Mouse (Mus musculus) embryo, embryonic 10 days (tissue): ENCODE measurements around the gene Txndc2.

ENCODE experiments used
- DNase-seq: peaks from one replicate; pipeline ENCODE4 v3.0.0-alpha.2; 2015; ENCODE audit warnings: low spot score

The Txndc2 gene

DNA sequence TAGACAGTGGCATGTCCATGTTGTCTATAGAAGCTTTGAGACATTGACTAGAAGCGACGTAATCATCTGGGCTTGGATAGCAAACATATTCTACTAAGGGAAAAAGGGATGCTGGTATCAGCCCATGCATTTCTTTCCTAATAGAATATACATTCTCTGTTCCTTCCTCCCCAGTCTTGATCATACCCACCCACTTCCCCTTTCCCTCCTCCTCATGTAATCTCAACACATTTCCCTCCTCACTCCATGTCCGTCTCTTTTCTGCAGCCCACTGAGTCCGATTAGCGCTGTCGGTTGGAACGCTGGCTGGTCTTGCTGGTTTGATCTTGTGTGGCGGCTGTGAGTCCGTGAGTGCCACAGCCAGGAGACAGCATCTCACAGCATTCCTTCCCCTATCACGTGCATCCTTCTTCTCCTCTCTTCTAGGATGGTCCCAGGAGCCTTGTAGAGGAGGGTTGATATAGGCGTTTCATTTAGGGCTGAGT lies at the start of gene Txndc2:
TSS of gene Txndc2 (minus strand) at position 435 of the 485 bp plus-strand sequence.
- DNase-seq, result no peak

- no peak for DNase-seq
Observed at GRCm38 (mm10) chr17:65683731-65684130, 41.8 kb upstream of the Txndc2 start.

GRCm38 (mm10) chr17:65683316-65683715 lies 41.3 kb upstream of the Txndc2 start:
- DNase-seq, result no peak

- DNase-seq, result no peak
Observed at GRCm38 (mm10) chr17:65682071-65682680, 40.2 kb upstream of the Txndc2 start.

DNA sequence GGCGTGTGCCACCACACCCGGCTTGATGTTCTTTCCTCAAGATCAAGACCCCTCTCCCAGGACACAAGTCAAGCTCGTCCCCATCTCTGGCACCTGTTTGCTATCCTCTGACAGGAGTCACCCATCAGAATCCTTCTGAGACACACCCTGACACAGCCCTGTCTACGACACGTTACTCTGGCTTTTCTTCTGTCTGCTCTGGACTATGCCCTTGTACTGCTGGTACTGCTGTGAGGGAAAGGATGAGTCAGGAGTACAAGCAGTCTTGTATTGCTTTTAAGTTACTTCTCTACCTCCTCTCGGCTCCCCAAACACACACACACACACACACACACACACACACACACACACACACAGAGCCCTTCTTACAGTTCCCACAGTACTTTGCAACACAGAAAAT lies 39.5 kb upstream of the Txndc2 start:
- DNase-seq, result no peak

GRCm38 (mm10) chr17:65680801-65681412 lies 38.9 kb upstream of the Txndc2 start:
- DNase-seq, result no peak

GRCm38 (mm10) chr17:65679806-65680446 lies 38.0 kb upstream of the Txndc2 start:
- no peak for DNase-seq

GRCm38 (mm10) chr17:65677742-65678141 lies 35.8 kb upstream of the Txndc2 start:
- DNase-seq, result no peak

GRCm38 (mm10) chr17:65676536-65676935 lies 34.6 kb upstream of the Txndc2 start:
- no peak for DNase-seq

DNA sequence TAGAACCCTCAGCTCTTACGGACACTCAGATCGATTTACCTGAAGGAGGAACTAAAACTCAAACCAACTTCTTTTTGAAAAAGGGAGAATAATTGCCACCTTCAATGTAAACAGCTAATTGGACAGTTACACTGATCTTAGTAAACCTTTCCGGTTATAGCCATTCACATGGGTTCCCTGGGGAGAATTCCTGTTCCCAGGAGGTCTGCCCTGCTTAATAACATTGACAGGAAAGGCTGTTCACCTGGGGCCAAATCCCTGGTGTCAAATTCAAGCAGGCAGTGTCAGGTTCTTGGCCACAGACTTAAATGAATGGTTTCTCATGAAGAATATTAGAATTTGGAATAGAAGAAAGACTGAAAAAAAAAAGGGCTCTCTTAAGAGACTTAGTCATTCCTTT lies 34.0 kb upstream of the Txndc2 start:
- DNase-seq, result no peak

GRCm38 (mm10) chr17:65674710-65675171 lies 32.8 kb upstream of the Txndc2 start:
- no peak for DNase-seq

DNA sequence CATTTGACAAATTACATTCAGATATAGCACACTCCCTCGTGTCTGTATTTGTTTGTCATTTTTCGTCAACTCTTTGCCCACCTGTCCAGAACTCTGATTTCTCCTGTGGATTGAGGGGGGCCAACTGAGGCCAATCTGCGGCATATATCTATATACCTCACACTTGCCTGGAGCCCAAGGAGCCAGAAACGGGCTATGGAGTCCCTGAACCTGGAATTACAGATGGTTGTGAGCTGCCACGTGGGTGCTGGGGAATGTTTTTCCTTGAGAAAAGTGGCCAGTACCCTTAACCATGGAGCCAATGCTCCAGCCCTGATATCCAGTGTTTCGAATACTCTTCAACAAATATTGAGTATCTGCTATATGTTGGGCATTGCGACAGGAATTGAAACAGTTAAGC lies 31.0 kb upstream of the Txndc2 start:
- DNase-seq, result no peak

DNA sequence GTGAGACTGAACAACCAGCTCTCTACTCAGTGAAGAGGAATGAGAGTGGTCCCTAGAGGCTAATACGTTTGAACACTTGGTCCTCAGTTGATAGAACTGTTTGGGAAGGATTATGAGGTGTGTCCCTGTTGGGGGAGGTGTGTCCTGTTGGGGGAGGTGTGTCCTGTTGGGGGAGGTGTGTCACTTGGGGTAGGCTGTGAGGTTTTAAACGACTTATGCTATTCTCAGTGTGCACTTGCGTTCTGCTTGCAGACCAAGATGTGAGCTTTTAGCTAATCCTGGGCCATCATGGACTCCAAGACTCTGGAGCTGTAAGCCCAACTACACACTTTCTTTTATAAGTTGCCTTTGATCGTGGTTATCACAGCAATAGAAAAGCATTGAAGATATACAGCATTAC lies 27.1 kb upstream of the Txndc2 start:
- no peak for DNase-seq

DNA sequence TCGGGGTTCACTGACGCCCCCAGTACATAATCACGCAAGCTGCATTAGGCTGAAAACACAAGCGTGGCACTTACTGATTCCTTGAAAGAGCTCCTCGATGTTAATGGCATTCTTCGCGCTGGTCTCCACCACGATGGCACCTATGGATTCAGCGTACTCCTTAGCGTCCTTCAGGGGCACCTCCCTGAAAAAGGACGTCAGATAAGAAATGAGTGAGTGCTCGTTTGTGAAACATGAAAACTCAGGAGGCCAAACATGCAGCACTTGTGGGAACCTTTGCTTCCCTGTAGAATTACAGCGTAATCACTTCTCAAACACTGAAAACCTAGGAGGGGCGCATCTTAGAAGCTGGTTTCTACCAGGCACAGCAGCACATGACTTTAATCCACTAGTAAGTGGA lies 25.8 kb upstream of the Txndc2 start:
- no peak for DNase-seq

DNA sequence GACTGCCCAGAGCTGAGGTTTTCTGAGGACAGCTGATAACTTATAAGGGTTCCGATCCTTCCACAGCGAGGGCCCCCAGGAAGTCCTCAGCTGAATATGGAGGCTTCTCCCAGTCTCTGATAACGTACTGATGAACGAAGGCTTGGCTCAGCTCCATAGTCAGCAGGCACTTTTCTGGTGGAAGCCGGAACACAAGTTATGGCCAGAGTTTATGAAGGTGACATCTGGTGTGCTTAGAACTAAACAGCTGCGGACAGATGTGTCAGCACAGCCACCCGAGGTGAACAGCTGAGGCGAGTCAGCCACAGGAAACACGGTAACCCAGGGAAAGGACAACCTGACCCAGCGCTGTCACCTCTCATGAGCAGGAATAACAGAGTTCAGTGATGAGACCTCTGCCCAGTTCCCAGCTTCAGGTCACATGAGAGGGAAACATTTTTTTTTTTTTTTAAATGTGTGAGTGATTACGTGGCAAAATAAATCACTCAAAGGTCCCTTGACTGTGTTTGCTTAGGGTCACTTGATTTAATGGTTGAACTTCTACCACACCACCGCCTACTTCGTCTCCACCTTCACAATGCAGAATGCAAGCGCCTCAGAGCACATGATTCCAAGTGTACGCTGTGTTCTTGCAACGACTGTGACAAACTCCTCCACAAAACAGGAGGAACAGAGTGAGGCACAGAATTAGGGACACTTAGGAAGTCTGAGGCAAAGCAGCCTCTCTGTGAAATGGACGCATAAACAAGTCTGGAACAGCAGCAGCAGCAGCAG lies 24.6 kb upstream of the Txndc2 start:
- no peak for DNase-seq

DNA sequence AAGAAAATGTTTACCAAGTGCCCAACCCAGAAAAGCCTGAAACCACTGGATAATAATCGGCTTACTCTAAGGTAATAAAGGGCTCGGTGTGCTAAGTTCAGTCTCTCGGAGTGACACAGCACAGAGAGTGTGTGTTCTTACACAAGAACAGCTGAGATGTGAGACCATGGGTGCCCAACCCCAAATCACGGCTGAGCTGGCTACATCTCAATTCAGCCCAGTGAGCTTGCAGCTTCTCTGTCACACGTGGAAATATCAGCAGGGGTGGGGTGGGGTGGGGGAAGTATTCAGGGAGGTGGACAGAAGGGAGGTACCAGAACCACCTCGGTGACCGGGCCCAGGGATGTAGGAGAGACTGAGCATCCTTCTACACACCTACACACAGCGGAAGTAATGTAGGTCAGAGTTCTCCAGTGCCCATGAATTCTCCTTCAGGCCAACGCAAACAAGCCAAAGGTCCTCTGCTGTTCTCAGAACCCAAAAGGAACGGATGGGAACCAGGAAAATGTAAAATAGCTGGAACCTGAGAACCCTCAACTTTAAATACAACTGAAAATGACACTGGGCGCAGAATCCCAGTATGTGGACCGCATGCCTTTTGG lies 23.9 kb upstream of the Txndc2 start:
- no peak for DNase-seq

DNA sequence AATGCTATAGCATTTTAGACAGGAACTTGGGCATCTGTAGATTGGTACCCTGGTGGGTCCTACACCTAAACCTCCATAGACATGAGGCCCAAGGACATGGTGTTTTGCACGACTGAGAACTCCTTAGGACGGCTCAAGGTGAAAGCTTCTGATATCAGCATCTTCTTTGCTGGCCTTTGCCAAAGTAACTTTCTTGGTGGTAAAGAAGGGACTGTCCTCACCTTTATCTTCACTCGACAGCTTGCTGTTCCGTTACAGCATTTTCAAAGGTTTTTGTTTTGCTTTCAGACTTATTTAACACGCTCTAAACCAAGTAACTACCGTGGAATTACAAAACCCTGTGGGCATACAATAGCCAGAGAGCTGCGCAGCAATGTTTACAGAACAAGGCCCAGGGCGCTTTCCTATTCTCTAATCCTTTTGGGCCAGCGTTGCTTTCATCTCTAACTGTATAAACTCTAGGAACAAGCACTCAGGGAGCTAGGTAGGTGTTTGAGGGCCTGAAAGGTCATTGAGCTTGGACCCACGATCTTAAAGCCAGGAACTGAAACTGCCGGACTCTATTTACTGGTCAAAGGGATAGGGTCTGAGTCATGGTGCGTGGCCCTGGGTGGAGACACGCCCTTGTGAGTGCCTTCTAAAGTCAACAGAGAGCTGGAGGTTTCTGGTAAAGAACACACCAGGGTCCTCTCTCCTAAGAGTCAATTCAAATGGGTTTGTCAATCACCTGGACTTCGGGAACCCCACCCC lies 21.5 kb upstream of the Txndc2 start:
- DNase-seq, result no peak

DNA sequence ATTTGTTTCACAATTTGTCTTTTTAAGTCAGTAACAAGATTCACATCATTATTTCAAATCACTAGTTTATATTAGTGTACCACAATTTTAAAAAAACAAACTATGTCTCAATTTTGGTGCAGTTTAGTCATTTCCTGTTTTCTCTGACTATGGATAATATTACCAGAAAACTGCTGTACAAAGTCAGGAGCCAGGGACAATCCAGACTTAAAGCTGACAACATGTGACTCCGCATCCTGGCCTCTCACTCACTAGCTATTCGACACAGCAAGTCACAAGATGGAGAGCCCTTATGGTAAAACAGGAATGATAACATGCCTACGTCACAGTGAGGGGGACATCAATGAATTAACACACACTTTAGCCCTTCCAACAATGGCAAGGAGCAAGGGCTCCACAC lies 20.7 kb upstream of the Txndc2 start:
- no peak for DNase-seq

DNA sequence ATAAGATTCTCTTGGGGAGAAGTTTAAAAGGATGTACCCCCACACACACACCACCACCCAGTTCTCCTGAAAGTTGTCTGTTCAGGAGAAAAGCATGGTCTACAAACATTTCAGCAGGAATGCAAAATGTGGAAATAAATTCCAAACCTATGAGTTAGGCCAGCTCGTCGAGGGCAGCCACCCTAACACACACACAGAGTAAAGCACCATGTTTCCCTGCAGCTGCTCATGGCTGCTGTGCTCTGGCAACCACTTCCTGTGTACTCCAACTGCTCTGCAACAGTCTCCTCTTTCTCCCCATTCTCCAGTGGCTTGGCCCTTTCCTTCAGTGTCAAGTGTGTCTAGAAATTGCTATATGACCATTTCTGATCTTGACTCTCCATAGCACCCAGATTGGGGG lies 16.4 kb upstream of the Txndc2 start:
- no peak for DNase-seq

DNA sequence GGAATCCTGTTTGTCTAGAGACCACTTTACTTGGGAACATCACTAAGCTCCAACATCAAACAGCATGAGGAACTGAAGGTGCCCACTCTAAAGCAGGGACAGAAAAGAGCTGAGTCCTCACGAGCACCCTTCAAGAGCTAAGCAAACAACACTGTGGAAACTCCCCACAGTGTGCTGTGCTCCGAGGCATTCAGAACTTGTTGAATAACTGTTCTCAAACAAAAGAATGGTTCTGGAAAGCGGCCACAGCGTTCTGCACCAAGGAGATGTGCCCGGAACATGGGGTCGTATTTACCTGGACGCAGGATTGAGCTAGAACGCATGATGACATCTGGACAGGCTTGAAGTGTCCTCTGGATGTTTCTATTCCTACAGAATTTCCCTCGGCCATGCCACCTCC lies 16.0 kb upstream of the Txndc2 start:
- no peak for DNase-seq

DNA sequence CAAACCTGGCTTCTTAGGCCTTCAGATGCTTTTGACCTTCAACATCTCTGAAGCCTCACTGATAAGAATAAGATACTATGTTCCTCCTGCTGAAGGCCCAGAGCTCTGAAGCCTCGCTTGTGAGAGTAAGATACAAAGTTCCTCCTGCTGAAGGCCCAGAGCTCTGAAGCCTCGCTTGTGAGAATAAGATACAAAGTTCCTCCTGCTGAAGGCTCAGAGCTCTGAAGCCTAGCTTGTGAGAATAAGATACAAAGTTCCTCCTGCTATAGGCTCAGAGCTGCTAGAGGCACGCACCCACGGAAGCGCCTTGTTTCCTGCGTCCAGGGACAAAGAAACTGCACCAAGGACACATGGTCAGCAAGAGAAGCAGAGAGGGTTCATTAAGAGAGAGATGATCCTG lies 14.8 kb upstream of the Txndc2 start:
- no peak for DNase-seq

DNA sequence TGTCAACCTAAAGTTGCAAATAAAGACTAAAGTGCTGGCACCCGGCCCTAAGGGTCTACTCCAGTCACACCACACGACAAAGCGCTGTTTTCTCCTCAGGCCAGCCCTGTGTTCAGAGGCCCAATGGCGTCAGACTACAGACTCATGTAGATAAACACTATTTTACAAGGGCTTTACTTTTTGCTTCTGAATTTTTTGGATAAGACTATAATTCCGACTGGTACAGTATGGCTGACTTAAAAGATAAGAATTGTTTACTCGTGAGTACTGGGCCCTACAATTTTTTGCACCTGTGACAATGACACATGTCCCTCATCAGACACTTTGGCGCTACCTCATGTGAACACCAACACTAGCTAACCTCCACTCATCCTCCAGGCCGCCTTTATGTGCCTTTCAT lies 14.1 kb upstream of the Txndc2 start:
- DNase-seq, result no peak
